In the genomic region with DNA sequence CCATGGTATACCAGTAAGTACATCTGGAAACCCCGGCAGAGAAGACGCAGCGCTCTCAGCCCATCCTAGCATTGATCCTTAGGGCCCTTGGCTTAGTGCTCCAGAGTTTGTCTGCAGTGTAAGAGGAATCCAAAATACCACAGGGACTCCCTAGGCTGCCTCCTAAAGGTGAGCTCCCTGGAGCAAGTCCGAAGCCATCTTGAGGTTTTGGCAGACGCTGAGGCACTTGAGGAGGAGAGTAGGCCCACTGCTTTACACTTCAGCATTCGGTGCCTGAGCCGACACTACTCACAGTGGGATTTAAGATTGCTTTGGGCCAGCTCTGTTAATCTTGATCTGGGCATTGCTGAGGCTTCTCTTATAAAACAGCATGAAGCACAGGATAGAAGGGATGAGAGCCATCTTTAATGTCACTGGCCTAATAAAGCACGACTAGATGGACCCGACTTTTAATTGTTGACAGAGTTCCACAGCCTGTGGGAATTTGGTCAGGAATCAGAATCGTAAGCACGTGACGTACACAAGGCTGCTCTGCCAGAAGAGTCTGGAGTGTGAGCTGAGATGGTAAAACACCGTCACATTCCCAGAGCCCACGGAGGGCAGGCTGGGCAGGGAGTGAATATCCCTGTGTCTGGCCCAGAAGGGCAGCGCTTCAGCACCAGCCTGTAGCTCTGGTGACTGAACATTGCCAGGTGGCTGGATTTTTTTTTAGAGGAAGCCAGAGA, we compare ENCODE assay signal across 18 mouse cellular contexts. TPM values are rescaled to one million over a fixed set of nuclear protein-coding genes. Genes with fewer than 3 reads are reported as not detected.
DNase-seq lines count a peak whose midpoint lies in the region; TF ChIP-seq lines count a peak whose summit lies in the region.
"Had no signal": no experiment of that assay in that cellular context is flagged by ENCODE, and none has a peak within 500 bp of the region (broad histone marks: within the 10 kb centered on the region; RNA-seq: fewer than 3 reads in every experiment).

No protein-coding gene starts in this region.

- no peaks in the 10 kb centered on the region; the same call in 1 of the 2 replicates for H3K4me1 ChIP-seq in lung, adult 2 months (ENCODE audit: control insufficient read depth, insufficient read depth, low read length)
- H3K4me1 ChIP-seq: embryonic facial prominence, embryonic 12.5 days had no signal

- intact Hi-C loops in left cerebral cortex, postnatal 4 days (cut with DNase I): no loop called here

- no peak overlapping the region for H3K4me3 ChIP-seq in lung, adult 2 months (replicated peaks; ENCODE audit: extremely low read depth, low read depth, low read length)
- H3K4me3 ChIP-seq: embryonic facial prominence, embryonic 12.5 days; forebrain, embryonic 12.5 days; heart, embryonic 10.5 days; hindbrain, embryonic 12.5 days had no signal

- no peak for TF ChIP-seq CTCF in lung, adult 2 months (IDR thresholded peaks at IDR 0.05; ENCODE audit: insufficient read depth, low read length)

- peak; percentile 41 to 52 for DNase-seq in cerebellum, adult 18-20 months
- DNase-seq in cerebellum, postnatal 4 days (ENCODE audit: low spot score in 2 of 2): no peak
- peak; percentile 54 to 57 for DNase-seq in lung, adult 18-20 months
- no peak for DNase-seq in lung, adult 2 months
- peak; percentile 18 for DNase-seq in lung, postnatal 10 days
- DNase-seq in embryo, embryonic 9.5 days (ENCODE audit: extremely low spot score): no peak
- no peak for DNase-seq in left cerebral cortex, postnatal 4 days
- DNase-seq: adrenal gland, postnatal 10 days; cerebellum, adult 9-10 months; embryo, embryonic 11 days; gastrocnemius, postnatal 10 days; heart, adult 18-20 months; heart, postnatal 10 days; heart, postnatal 4 days had no signal

- WGBS in lung, adult 2 months: 77% methylated on average over 15 of the region's 15 CpGs

- TF ChIP-seq POLR2A in lung, adult 2 months (IDR thresholded peaks at IDR 0.05; ENCODE audit: borderline replicate concordance, extremely low read depth, low read depth, low read length): no peak

RNA-seq across cellular contexts. Expression of a gene that starts 46.8 kb away (rescaled TPM):
- 20.2 and 25.9 TPM in 2 replicates for polyA plus RNA-seq in lung, adult 2 months (2012; rRNA removed)
- total RNA-seq in left cerebral cortex, postnatal 4 days (2021): 10 to 100 TPM; 15.5 to 16.1 TPM

Comparison
In these comparisons a context has a peak if more than half of its experiments do, and no peak if none do; other contexts are left out.
1. DNase-seq: peak in cerebellum, adult 18-20 months (2 of 2), lung, adult 18-20 months (2 of 2) and lung, postnatal 10 days (single experiment); none in cerebellum, postnatal 4 days (0 of 2), lung, adult 2 months (single experiment), embryo, embryonic 9.5 days (single experiment) and left cerebral cortex, postnatal 4 days (single experiment).